Mouse (Mus musculus): ENCODE measurements around the gene Pga5. TPM values are rescaled to one million over a fixed set of nuclear protein-coding genes. Genes with fewer than 3 reads are reported as not detected.

Pga5 gene
- polyA plus RNA-seq, 1 experiment from 2014 or later: not detected

DNA sequence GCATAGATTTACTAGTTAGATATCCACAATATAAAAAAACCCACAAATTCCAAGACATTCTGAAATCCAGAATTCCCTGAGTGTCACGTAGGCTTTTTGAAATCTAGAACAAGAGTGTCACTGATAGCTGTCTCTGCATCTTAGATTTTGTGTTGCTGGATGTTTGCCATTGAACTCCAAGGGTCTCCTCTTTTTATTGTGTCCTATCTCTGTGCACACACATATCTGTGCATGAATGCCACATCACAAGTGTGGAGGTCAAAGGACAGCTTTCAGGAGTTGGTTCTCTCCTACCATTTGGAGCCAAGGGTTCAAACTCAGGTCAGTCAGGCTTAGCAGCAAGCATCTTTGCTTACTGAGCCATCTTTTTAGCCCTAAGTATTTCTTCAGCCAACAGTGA, 30.0 kb upstream of the Pga5 start:
- H3K27me3 ChIP-seq (replicated peaks; ENCODE audit: control insufficient read depth, insufficient read depth, low read length): no peaks in the 10 kb centered on the region
- no peaks in the 10 kb centered on the region for H3K9me3 ChIP-seq (ENCODE audit: control insufficient read depth, low read length)
- no peak overlapping the region for H3K9ac ChIP-seq (replicated peaks; ENCODE audit: low read depth, low read length)
- H3K4me2 ChIP-seq (ENCODE audit: low read length): no peak overlapping the region
- WGBS: 90% methylated on average over 1 of the region's 1 CpGs
- peaks cover 7% of the 10 kb centered on the region for H3K36me3 ChIP-seq (ENCODE audit: control insufficient read depth, insufficient read depth)
- ATAC-seq: no peak
- H3K4me3 ChIP-seq (replicated peaks; ENCODE audit: low read length): no peak overlapping the region
- H3K4me1 ChIP-seq (replicated peaks; ENCODE audit: control insufficient read depth, insufficient read depth, low read length): peaks cover 24% of the 10 kb centered on the region
- H3K27ac ChIP-seq (ENCODE audit: low read length): no peak overlapping the region

- Histone ChIP-seq H3K9ac (replicated peaks; ENCODE audit: low read depth, low read length) (no peak overlapping the region), H3K36me3 (ENCODE audit: control insufficient read depth, insufficient read depth) (peaks cover 5% of the 10 kb centered on the region), H3K27ac (ENCODE audit: low read length) (no peak overlapping the region), H3K4me2 (ENCODE audit: low read length) (no peak overlapping the region), H3K9me3 (ENCODE audit: control insufficient read depth, low read length) (no peaks in the 10 kb centered on the region), H3K4me1 (replicated peaks; ENCODE audit: control insufficient read depth, insufficient read depth, low read length) (peaks cover 24% of the 10 kb centered on the region), H3K27me3 (replicated peaks; ENCODE audit: control insufficient read depth, insufficient read depth, low read length) (no peaks in the 10 kb centered on the region), H3K4me3 (replicated peaks; ENCODE audit: low read length) (no peak overlapping the region)
- ATAC-seq: no peak
- 85% methylated on average over 13 of the region's 13 CpGs for WGBS
Measured at GRCm38 (mm10) chr19:10707087-10707875, 29.4 kb upstream of the Pga5 start.

- Histone ChIP-seq H3K9me3 (ENCODE audit: control insufficient read depth, low read length) (no peaks in the 10 kb centered on the region), H3K9ac (replicated peaks; ENCODE audit: low read depth, low read length) (no peak overlapping the region), H3K36me3 (ENCODE audit: control insufficient read depth, insufficient read depth) (no peaks in the 10 kb centered on the region), H3K4me2 (ENCODE audit: low read length) (no peak overlapping the region), H3K27me3 (replicated peaks; ENCODE audit: control insufficient read depth, insufficient read depth, low read length) (no peaks in the 10 kb centered on the region), H3K27ac (ENCODE audit: low read length) (no peak overlapping the region), H3K4me3 (replicated peaks; ENCODE audit: low read length) (no peak overlapping the region), H3K4me1 (replicated peaks; ENCODE audit: control insufficient read depth, insufficient read depth, low read length) (peaks cover 21% of the 10 kb centered on the region)
- ATAC-seq: no peak
- 88% methylated on average over 8 of the region's 8 CpGs for WGBS
Measured at GRCm38 (mm10) chr19:10703470-10703869, 25.6 kb upstream of the Pga5 start.

DNA sequence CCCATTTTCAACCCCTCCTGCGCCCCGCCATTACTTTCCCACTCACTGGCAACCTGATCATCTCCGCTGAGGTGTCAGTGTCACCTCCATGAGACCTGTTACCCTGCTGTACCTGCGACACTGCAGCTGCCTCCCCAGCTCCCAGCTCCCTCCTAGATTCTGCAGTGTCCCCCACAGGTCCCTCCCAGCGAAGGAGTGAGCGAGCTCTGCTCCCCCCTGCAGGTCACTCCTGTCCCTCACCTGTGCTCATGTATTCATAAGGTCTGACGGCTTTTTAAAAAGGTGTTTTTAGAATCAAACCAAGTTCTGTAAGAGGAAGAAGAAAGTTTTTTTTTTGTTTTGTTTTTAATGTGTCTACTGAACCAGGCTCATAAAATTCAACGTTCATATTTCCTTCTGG, 24.3 kb upstream of the Pga5 start:
- Histone ChIP-seq H3K9me3 (ENCODE audit: control insufficient read depth, low read length) (no peaks in the 10 kb centered on the region), H3K9ac (replicated peaks; ENCODE audit: low read depth, low read length) (no peak overlapping the region)
- 91% methylated on average over 8 of the region's 8 CpGs for WGBS

GRCm38 (mm10) chr19:10701013-10701726, 23.3 kb upstream of the Pga5 start:
- Histone ChIP-seq H3K27me3 (replicated peaks; ENCODE audit: control insufficient read depth, insufficient read depth, low read length) (no peaks in the 10 kb centered on the region), H3K36me3 (ENCODE audit: control insufficient read depth, insufficient read depth) (no peaks in the 10 kb centered on the region), H3K4me3 (replicated peaks; ENCODE audit: low read length) (no peak overlapping the region), H3K4me2 (ENCODE audit: low read length) (no peak overlapping the region), H3K9ac (replicated peaks; ENCODE audit: low read depth, low read length) (no peak overlapping the region), H3K27ac (ENCODE audit: low read length) (no peak overlapping the region), H3K9me3 (ENCODE audit: control insufficient read depth, low read length) (no peaks in the 10 kb centered on the region), H3K4me1 (replicated peaks; ENCODE audit: control insufficient read depth, insufficient read depth, low read length) (peaks cover 36% of the 10 kb centered on the region)
- WGBS: 59% methylated on average over 6 of the region's 6 CpGs
- no peak for ATAC-seq

More for the DNA sequence above, 24.3 kb upstream of the Pga5 start:
- Histone ChIP-seq H3K27ac (ENCODE audit: low read length) (no peak overlapping the region), H3K4me3 (replicated peaks; ENCODE audit: low read length) (no peak overlapping the region), H3K4me1 (replicated peaks; ENCODE audit: control insufficient read depth, insufficient read depth, low read length) (peaks cover 33% of the 10 kb centered on the region), H3K36me3 (ENCODE audit: control insufficient read depth, insufficient read depth) (no peaks in the 10 kb centered on the region), H3K4me2 (ENCODE audit: low read length) (no peak overlapping the region), H3K27me3 (replicated peaks; ENCODE audit: control insufficient read depth, insufficient read depth, low read length) (no peaks in the 10 kb centered on the region)
- ATAC-seq: no peak

DNA sequence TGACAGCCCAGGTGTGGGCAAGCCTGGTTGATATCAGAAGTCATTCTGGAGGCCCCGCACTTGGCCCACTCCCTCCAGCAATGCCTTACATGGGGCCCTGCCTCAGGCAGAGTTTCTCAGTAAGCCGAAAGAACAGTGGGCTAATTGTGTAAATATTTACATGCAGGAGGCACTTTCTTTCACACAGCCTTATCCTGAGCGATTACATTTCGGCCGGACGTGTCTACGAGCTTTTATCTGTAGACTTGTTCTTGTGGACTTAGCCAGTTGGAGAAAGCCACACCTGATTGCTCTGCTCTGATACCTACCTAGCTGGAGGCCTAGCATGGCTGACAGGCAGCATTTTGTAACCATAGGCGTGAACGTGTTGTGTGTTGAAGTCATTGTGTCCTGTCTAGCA, 22.0 kb upstream of the Pga5 start:
- Histone ChIP-seq H3K9me3 (ENCODE audit: control insufficient read depth, low read length) (no peaks in the 10 kb centered on the region), H3K4me1 (replicated peaks; ENCODE audit: control insufficient read depth, insufficient read depth, low read length) (peaks cover 44% of the 10 kb centered on the region), H3K36me3 (ENCODE audit: control insufficient read depth, insufficient read depth) (no peaks in the 10 kb centered on the region), H3K27ac (ENCODE audit: low read length) (peak overlapping the region; percentile 42; the same call in 1 of the 2 replicates), H3K27me3 (replicated peaks; ENCODE audit: control insufficient read depth, insufficient read depth, low read length) (no peaks in the 10 kb centered on the region), H3K4me3 (replicated peaks; ENCODE audit: low read length) (no peak overlapping the region), H3K9ac (replicated peaks; ENCODE audit: low read depth, low read length) (no peak overlapping the region), H3K4me2 (ENCODE audit: low read length) (no peak overlapping the region)
- ATAC-seq: peak; percentile 34; the same call in 1 of the 2 replicates
- 35% methylated on average over 9 of the region's 9 CpGs for WGBS

DNA sequence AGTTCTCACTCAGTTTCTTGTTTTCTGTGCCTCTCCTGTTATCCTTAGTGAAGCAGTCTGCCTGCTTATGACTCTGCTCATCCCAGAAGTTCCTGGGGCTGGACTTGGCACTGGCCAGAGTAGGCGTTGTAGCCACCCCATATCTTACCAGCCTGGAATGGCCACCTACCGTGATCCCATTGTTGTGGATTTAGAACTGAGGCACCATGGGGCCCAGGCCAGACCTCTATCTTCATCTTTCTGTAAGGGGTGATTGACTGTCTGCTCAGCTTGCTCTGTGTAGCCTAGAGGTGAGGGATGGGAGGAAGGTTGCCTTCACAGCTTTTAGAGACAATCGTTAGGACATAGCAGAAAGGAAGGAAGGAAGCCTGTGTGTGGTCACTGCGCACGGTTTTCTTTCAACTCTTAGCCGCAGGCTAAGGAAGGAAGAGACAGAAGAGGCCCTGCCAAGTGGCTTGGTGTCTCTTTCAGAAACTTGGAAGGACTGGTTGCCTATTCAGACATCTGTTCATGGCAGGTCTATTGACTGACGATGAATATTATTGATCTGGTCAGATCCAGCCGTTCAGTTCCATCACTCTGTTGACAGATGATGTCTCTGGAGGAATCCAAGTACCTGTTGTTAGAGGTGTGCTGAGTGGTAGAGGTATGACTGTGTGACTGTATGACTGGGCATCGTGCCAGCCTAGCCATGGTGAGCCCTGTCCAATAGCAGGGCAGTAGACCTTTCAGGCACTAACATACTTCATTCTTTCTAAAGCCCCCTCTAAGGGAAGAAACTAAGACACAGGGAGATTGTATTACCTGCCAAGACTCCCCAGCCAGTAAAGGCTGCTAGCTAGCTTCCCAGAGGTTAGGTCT, 20.5 kb upstream of the Pga5 start:
- no peak for ATAC-seq
- WGBS: 69% methylated on average over 9 of the region's 9 CpGs
- H3K36me3 ChIP-seq (ENCODE audit: control insufficient read depth, insufficient read depth): no peaks in the 10 kb centered on the region
- H3K4me2 ChIP-seq (ENCODE audit: low read length): no peak overlapping the region
- no peaks in the 10 kb centered on the region for H3K9me3 ChIP-seq (ENCODE audit: control insufficient read depth, low read length)
- no peak overlapping the region for H3K4me3 ChIP-seq (replicated peaks; ENCODE audit: low read length)
- H3K27me3 ChIP-seq (replicated peaks; ENCODE audit: control insufficient read depth, insufficient read depth, low read length): no peaks in the 10 kb centered on the region
- no peak overlapping the region for H3K27ac ChIP-seq (ENCODE audit: low read length)
- no peak overlapping the region for H3K9ac ChIP-seq (replicated peaks; ENCODE audit: low read depth, low read length)
- H3K4me1 ChIP-seq (replicated peaks; ENCODE audit: control insufficient read depth, insufficient read depth, low read length): peaks cover 44% of the 10 kb centered on the region

- Histone ChIP-seq H3K9ac (replicated peaks; ENCODE audit: low read depth, low read length) (peak overlapping the region; percentile 27), H3K36me3 (ENCODE audit: control insufficient read depth, insufficient read depth) (no peaks in the 10 kb centered on the region), H3K27ac (ENCODE audit: low read length) (peak overlapping the region; percentile 34), H3K9me3 (ENCODE audit: control insufficient read depth, low read length) (no peaks in the 10 kb centered on the region), H3K27me3 (replicated peaks; ENCODE audit: control insufficient read depth, insufficient read depth, low read length) (no peaks in the 10 kb centered on the region), H3K4me3 (replicated peaks; ENCODE audit: low read length) (no peak overlapping the region), H3K4me2 (ENCODE audit: low read length) (no peak overlapping the region), H3K4me1 (replicated peaks; ENCODE audit: control insufficient read depth, insufficient read depth, low read length) (peaks cover 52% of the 10 kb centered on the region)
- ATAC-seq: peak; percentile 19; the same call in 1 of the 2 replicates
- whole genome bisulfite sequencing: 8% methylated on average over 7 of the region's 7 CpGs
Measured at GRCm38 (mm10) chr19:10695801-10696200, 17.9 kb upstream of the Pga5 start.
